Mouse (Mus musculus) right cerebral cortex, adult 2 months (tissue): ENCODE measurements around the gene Ankrd13a.

Source experiments
- DNase-seq, 2 experiments: peaks; one replicate each; pipeline ENCODE4 v3.0.0; 2021 to 2022; ENCODE audit warnings: low spot score in 2 of 2

The Ankrd13a gene

DNA sequence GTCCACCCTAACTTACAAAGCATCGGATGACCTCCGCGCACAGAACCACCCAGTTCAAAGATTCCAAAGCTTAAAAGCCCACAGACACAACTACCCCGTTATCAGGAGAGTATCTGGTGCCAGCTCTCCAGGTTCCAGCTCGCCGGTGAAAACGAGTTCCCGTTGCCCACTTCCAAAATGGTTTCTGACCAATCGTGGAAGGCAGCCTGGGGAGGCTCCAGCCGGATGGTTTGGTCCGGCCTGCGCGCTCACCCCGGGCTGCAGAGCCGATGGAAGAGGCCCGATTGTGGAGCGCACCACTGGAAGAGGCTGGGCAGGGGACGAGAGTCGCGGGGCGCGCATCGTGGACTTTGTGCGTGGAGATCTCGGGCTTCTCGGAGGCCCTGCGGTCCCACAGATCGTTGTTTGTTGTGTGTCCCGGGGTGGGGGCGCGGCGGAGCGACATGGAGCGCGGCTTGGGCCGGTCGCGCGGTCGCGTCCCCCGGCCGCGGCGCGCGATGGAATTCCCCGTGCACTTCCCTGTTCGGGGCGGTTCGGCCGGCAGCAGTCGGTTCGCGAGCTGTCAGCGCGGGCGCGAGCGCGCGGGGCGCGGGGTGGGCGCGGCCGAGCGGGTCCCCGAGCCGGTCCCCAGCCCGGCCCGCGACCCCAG lies at the start of gene Ankrd13a:
Ankrd13a (plus strand) TSS at position 275 of the 649 bp plus-strand sequence.
- peak; percentile 92 to 93 for DNase-seq

DNA sequence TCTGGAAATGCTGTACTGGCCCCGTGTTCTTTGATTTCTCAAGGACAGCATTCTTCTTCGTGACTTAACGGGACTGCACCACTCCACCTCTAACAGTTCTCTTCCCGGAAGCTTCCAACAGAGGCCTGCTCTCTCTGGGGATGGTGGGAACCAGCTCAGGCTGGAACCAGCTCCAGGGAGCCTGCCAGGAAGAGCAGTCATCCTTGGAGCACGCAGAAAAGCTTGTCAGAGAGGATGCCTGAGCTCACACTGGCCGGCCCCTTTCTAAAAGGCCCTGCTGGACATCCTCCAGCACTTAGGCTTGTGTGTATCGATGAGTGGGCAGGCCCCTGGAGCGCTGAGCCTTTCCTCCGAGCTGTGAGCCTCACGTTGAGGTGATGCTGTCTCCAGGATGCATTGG lies 46.3 kb upstream of the Ankrd13a start:
- no peak for DNase-seq

DNA sequence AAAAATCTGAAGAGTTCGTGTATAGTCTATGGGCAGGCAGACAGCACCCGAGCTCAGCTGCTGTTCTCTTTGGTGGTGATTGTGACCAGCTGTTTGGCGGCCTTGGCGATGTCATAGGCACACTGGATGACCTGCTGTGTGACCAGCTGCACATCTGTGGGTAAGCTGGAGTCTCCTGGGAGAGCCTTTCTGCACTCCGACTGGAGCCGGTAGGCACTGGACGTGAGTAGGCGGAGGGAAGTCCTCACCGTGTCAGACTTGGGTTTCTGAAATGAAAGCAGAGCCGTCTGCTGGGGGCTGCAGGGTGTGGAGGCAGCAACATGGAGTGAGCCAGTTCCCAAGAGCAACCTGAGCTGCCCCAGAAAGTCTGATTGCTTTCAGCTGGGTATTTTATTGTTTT lies 44.3 kb upstream of the Ankrd13a start:
- no peak for DNase-seq

DNA sequence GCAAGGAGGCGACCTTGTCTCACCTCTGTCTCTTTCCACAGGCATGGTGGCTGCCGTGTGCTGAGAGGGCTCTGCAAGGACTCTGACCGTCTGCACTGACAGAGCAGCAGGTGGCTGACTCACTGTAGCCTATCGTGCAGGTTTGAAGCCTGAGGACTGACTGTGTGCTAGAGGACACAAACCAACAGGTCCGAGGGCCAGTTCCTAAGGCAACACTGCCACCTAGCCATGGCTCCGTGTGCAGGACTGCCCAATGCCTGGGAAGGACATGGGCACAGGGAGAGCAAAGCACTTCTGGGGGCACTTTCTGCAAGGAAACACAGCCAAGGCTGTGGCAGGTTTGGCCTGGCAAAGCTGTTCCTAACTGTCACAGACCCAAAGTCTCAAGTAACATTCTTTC lies 43.0 kb upstream of the Ankrd13a start:
- no peak for DNase-seq

DNA sequence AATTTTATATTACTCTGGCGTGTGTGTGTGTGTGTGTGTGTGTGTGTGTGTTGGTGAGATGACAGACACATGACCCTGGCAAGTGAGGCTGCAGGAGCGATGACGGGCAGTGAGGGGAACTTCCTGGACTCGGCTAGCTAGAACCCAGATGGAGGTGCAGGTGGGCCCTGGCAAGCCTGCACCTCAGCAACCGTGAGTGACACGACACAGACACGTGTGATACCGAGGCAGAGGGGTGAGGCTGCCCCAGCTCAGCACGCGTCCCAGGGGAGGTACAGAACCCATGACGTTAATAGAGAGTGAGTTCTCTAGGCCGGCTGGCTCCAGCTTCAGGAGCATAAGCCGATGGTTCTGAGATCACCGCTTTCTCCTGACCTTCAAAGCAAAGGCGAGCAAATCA lies 42.5 kb upstream of the Ankrd13a start:
- DNase-seq = no peak

DNA sequence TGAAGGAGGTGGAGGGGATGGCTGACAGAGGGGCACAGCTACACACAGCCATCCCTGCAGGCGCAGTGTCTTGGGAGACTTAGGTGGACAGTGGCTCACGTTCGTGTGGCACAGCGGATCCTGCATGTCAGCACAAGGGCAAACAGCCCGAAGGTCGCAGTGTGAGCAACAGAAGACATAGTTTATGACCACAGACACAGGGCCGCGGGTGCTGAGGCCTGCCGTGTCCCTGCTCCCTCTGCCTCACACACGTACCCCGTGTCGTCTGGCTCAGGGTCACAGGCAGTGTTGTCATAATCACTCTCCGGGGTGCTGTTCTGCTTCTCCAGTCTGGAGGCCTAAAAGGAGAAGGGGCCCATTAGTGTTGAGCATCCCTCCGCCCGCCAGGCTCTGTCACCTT lies 40.9 kb upstream of the Ankrd13a start:
- DNase-seq = no peak

DNA sequence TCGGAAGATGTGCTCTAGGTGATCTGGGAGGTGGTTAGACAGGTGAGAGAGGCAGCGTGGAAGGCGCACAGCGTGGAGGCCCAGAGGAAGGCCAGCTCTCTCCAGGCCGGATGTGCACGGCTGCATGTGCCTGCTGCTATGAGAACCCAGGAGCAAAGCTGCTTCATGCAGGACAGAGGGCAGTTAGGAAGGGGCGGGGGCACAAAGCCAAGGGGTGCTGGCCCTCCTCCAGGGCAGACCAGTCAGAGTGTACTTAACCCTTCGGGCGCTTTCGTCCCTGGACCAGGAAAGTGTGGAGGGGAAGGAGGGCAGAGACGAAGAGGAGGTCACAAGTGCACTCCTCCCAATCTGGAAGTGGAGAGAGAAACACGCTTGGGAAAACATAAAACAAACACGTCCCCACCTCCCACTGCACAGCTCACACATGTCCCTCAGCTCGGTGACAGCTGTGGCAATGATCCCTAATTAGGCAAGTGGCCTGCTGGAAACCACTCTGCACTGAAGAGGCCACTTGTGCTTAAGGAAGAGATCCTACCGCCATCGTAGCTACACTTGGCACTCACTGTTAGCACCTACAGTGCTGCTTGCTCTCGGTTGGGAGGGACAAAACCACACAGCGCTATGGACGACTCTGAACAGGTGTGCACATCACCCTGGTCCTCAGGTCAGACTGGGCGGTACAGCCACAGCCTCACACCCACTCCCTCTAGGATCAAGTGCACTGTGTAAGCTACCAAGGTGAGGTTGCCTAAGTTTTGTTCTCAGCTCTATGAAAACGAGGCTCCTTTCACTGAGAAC lies 37.2 kb upstream of the Ankrd13a start:
- DNase-seq = no peak

DNA sequence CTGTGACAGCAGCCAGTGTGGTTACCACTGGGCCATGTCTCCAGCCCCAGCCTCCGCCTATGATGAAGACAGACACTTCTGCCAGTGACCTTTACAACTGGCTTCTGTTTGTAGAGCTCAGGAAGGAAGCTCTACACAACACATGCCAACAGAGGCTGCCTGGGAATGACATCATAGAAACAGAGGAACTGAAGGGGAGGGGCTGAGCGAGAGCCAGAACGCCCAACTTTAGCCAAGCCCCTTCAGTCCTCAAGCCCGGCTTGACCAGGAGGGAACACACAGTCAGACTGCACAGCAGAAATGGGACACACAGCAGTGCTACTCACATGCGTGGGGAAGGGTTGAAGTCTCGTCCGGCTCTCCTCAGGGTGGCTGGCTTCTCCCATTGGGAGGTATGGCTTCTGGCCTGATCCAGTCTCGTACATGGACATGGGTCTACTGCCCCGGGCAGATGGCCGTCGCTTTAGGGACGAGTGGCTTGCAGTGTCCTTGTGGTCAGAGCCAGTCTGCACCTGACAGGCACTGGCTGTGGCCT lies 35.7 kb upstream of the Ankrd13a start:
- DNase-seq = no peak

DNA sequence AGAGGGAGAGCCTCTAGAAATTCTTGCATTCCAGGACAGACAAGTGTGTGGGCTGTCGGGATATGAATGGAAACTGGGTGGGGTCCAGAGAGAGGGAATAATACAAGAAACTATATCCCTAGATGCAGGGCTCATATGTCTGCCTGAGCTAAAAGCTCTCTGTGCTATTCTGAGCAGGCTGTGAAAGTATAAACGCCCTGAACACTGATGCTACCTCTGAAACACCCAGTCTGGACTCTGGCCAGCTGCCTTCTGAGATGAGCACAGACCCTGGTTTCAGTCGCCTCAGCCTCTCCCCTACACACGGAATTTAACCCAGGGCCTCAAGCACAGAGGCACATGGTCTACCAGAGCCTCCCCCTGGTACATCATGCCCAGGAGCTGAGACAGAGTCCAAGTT lies 33.9 kb upstream of the Ankrd13a start:
- no peak for DNase-seq

DNA sequence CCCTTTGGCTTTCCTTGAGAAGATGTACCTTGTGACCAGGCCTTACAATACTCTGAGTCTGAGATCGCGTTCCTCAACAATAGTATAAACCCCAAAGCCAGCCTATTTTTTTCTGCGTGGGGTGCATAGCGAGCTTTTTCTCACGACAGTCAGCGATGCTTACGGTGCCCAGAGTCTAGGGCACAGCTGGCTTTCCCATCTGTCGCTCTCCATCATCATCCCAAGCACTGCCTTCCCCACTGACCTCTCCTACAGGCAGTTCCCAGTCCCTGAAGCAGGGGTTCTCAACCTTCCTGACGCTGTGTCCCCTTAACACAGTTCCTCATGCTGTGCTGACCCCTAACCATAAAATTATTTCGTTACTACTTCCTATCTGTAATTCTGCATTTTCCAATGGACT lies 31.9 kb upstream of the Ankrd13a start:
- no peak for DNase-seq

DNA sequence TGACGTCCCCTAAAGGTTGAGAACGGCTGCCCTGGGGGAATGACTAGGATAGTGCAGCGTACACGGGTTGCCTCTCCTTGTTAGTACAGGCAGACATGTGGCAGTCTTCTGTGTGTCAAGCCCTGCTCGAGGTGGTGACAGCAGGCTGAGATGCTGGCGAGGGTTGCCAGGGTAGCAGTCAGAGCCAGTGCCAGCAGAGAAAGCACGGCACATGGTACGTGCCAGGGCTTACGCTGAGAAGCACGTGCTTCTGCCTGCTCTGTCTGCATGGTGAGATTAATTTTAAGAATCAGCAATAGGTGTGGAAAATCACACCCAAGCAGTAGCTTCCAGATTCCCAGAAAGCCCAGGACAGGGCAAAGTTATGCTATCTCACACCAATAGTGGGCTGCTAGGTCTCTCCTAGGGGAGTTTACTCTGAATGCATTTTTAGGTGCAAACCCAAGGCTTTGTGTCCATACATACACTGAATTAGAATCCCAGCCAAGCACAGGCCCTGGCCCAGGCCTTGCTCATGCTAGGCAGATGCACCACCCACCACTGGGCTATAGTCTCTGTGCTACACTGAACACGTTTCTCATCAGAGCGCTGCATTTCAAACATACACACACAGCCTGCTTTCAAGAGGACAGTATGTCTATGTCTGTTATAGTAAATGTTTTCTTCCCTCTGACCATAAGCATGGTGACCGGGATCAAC lies 31.3 kb upstream of the Ankrd13a start:
- DNase-seq = no peak

DNA sequence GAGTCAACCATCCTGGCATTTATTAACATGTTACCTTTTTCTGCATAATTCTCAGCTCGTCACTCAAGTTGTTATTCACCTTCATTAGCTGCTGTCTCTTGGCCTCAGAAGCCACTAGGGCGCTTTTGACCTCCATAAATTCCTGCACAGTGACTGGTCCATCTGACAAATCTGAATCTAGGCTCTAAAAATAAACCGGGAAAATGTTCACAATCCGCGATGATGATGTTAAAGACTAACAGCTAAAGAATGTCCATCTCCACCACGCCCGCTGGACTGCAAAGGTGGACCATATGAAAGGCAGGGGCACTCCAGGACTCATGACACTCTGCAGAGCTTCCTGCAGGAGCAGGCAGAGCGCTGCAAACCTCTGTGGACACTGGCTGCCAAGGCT lies 30.8 kb upstream of the Ankrd13a start:
- no peak for DNase-seq

DNA sequence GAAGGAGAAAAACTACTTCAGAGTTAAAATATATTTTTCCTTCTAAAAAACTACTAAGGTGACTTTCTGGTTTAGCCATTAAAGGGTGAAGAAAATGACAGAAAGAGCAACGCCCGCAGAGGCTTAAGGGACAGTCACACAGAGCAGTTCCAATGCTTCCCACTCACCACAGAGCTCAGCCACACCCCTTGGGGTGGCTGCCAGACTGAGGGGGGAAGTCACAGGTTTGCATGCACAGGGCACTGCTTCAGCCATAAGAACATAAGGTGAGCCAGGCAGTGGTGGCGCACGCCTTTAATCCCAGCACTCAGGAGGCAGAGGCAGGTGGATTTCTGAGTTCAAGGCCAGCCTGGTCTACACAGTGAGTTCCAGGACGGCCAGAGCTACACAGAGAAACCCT lies 28.9 kb upstream of the Ankrd13a start:
- no peak for DNase-seq

DNA sequence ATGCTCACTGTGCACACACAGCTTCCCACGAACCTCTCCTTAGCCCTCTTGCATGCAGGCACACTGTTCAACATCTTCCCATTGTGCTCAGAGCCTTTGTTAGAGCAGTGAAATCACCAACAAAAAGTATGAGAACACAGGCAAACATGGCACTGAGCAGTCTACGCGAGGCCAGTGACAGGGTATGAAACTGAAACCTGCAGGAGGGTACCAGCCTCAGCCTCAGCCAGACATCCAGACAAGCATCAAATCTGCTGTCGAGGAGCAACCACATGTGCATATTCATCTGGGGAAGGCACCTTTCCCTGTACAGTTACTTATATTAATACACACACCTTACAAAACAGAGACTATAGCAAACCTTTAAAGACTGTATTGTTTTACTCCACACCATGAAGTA lies 27.6 kb upstream of the Ankrd13a start:
- no peak for DNase-seq

DNA sequence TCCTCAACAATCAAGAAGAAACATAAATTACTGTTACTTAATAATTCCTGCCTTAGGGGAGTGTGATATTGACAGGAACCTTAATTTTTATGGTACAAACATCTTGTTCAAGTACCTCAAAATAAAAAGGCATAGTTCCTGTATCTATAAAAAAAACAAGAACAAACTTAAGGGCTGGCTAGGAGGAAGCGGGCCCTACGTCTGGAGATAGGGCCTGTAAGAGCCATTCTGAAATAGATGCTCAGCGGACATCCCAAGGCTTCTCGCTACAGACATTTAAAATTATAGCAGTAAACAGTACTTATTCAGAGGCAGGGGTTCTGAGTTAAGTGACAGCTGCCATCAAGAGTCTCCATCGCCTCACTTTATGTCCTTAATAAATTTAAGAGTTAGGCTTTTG lies 27.0 kb upstream of the Ankrd13a start:
- no peak for DNase-seq

DNA sequence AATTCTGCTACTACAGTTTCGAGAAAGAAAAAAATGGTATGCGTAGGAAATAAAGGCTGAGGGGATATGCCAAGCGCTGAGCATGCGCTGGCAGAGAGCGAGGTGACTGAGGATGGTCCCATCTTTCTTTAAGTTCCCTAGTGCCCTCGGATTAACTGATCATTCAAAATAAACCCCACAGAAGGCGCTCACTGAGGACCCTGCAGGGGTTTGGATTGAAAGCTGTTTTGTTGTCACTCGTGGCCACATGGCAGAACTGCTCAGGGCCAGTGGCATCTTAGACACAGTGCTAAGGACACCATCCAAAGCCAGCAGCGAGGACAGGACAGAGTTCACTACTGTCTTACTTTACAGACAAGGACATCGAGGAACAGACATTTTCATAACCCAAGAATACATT lies 24.2 kb upstream of the Ankrd13a start:
- no peak for DNase-seq

DNA sequence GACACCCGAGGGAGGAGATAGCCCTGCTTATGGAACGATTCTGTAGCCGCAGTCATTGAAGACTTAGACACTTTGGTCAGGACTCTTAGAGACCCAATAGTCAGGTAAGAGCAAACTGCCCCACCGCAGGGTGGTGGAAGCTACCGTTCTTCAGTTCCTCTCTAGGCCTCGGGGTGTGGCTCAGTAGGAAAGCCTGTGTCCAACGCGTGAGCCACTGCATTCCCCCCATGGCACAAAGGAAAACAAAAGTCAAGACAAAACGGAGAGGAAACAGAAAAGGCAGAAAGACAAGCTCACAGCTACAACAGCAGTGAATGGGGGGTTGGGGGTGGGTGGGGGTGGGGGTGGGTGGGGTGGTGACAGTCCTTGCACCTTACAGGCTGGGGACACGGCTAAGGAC lies 22.1 kb upstream of the Ankrd13a start:
- no peak for DNase-seq

DNA sequence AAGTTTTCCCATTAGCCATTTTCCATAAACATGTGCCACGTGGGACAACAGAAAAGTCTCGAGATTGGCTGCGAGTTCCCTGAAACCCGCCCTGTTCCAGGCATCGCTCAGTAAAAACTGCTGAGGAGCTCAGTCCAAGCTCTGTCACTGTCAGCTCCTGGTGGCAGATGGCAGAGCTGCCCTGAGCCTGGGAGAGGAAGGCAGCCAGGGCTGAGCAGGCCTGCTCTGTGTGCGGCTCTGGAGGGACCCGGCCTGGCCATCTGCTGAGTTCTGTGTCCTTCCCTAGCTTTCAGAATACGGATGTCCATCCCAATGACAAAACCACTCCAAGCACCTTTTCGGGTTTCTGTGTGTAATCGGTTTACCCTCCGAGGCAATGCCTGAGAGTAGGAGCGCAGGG lies 21.1 kb upstream of the Ankrd13a start:
- DNase-seq = no peak

DNA sequence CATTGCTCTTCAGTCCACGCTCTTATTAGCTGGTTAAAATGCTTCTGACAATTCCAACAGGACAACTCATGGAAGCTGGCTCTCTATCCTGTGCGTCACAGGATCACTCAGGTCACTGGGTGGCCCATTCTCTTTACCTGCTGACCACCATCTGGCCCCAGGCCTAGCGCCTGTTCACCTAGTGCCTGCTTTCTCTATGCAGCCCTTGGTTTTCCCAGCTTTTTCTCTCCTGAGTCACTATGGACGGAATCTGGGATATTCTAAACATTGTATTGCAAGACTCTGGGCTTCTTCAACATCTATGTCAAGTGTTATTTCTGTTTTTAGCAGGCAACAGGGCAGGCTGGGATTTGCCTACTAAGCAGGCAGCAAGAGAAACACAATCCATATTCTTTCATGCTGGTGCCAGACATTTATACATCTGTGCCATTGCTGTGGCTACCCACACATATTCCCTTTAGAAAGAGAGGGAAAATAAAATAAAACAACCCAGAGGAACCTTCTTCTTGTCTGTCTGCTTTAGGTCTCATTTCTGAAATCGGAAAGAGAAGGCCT lies 14.9 kb upstream of the Ankrd13a start:
- DNase-seq = no peak

DNA sequence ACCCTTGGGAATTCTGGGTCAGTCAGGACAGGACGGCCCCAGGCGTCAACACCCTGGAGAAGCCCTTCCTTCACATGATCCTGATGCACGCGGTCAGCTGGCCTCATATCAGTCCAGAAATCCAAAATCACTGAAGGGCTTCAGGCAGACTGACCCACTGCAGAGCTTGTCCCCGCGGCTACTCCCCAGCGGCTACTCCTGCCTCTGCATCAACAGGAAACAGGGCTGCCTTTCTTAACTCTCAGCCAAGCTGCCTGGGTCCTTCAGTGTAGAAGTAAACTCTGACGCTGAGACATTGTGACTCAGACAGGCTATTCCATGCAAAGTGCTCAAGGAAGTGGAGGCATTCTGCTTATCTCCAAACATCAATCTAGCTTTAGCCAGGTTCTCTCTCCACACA lies 12.5 kb upstream of the Ankrd13a start:
- no peak for DNase-seq

DNA sequence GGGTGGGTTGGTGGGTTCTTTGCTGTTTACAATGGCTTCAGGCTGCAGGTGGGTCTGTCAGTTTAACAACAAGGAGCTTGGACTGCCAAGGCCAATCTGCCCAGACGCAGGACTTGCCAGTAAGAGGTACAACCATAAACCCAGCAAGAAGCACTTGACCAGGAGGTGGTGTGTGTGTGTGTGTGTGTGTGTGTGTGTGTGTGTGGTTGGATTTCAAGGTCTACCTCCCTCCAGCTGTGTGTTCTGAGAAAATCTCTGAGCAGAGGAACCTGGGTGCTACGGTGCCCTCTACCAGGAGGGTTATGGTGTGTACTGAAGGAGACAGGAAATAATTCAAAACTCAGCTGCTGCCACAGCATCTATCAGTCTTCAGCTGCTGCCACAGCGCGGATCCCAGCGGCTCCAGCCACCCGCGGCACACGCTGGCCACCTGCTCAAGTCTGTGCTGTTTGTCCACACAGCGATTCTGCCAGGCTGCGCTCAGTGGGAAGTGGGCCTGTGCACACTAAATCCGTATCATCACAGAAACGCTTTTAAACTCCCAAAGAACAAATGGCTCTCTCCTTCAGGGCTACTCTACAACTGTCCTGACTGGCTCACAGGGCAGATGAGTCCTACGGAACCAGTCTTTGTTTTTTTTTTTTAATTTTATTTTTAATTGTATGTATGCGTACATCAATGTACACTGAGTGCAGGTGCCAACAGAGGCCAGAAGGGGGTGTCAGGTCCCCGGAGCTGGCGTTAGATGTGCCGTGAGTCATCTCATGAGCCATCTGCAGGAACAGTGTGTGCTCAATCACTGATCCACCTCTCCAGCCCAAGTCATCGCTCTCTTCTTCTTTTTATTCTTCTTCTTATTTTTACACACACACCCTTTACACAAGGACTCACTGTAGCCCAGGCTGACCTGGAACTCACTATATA lies 9.4 kb upstream of the Ankrd13a start:
- no peak for DNase-seq
